Mouse (Mus musculus): Measurements from ENCODE around the gene Rab3il1. TPM values are rescaled to one million over a fixed set of nuclear protein-coding genes. Genes with fewer than 3 reads are reported as not detected.
A peak's percentile ranks its signal among the peaks of the same experiment; 100 is the strongest.

The Rab3il1 gene
- polyA plus RNA-seq, 1 experiment, result 13.6 TPM

GRCm38 (mm10) chr19:9982151-9982851 is 19.2 kb upstream of the Rab3il1 start:
- Histone ChIP-seq H3K4me3 (ENCODE audit: insufficient read depth, low read length) (peak overlapping the region; percentile 92), H3K4me1 (ENCODE audit: control insufficient read depth, insufficient read depth, low read length) (peaks cover 9% of the 10 kb centered on the region), H3K27ac (ENCODE audit: insufficient read depth, low read length) (peak overlapping the region; percentile 97)
- no peak for TF ChIP-seq CTCF (IDR thresholded peaks at IDR 0.05; ENCODE audit: extremely low read depth, insufficient read depth, low read length)
- TF ChIP-seq POLR2A (IDR thresholded peaks at IDR 0.05; ENCODE audit: extremely low read depth, insufficient read depth, low read length), result peak; percentile 97

GRCm38 (mm10) chr19:9982852-9983542 is 18.5 kb upstream of the Rab3il1 start:
- H3K4me3 ChIP-seq (ENCODE audit: insufficient read depth, low read length), result peak overlapping the region; percentile 92
- peaks cover 9% of the 10 kb centered on the region for H3K4me1 ChIP-seq (ENCODE audit: control insufficient read depth, insufficient read depth, low read length)
- peak overlapping the region; percentile 97 for H3K27ac ChIP-seq (ENCODE audit: insufficient read depth, low read length)
- no peak for TF ChIP-seq CTCF (IDR thresholded peaks at IDR 0.05; ENCODE audit: extremely low read depth, insufficient read depth, low read length)

GRCm38 (mm10) chr19:9984111-9985055 is 17.1 kb upstream of the Rab3il1 start:
- H3K27ac ChIP-seq (ENCODE audit: insufficient read depth, low read length), result no peak overlapping the region
- peak overlapping the region; percentile 92 for H3K4me3 ChIP-seq (ENCODE audit: insufficient read depth, low read length)
- TF ChIP-seq CTCF (IDR thresholded peaks at IDR 0.05; ENCODE audit: extremely low read depth, insufficient read depth, low read length) (no peak), POLR2A (IDR thresholded peaks at IDR 0.05; ENCODE audit: extremely low read depth, insufficient read depth, low read length) (no peak)
- H3K4me1 ChIP-seq (ENCODE audit: control insufficient read depth, insufficient read depth, low read length), result peaks cover 6% of the 10 kb centered on the region

DNA sequence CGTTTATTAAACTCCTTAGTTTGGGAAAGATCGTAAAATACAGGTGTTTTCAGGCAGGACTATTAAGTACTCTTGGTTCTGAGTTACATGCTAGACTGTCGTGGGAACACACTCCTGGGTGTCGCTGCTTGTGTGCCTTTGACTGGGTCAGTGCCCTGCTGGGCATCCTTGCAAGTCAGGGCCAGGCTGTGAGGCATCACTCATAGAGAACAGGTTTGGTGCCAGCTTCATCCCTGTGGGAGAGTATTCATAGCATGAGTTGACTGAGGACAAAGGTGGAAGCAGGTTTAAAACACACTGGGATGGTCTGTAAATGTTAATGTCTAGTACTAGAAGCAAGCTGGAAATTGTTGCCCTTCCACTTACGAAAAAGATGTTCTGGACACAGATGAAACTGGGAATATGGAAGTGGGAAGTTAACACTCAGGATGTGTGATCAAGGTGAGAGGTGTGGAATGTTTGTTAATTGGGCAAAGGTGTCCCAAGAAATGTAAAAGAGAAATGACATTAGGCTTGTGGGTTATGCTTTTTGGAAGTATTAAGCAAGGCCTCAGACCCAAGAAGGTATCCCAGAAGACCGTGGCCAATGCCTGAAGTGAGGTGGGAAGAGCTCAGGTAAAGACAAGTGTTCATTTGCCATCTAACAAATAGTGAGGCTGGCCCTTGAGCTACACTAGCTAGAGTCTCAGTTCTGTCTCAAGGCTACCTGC is 16.1 kb upstream of the Rab3il1 start:
- Histone ChIP-seq H3K4me3 (ENCODE audit: insufficient read depth, low read length) (peak overlapping the region; percentile 92; the same call in 1 of the 2 replicates), H3K4me1 (ENCODE audit: control insufficient read depth, insufficient read depth, low read length) (peaks cover 6% of the 10 kb centered on the region), H3K27ac (ENCODE audit: insufficient read depth, low read length) (no peak overlapping the region)
- TF ChIP-seq CTCF (IDR thresholded peaks at IDR 0.05; ENCODE audit: extremely low read depth, insufficient read depth, low read length), result no peak
- TF ChIP-seq POLR2A (IDR thresholded peaks at IDR 0.05; ENCODE audit: extremely low read depth, insufficient read depth, low read length), result peak; percentile 28; the same call in 1 of the 2 replicates

DNA sequence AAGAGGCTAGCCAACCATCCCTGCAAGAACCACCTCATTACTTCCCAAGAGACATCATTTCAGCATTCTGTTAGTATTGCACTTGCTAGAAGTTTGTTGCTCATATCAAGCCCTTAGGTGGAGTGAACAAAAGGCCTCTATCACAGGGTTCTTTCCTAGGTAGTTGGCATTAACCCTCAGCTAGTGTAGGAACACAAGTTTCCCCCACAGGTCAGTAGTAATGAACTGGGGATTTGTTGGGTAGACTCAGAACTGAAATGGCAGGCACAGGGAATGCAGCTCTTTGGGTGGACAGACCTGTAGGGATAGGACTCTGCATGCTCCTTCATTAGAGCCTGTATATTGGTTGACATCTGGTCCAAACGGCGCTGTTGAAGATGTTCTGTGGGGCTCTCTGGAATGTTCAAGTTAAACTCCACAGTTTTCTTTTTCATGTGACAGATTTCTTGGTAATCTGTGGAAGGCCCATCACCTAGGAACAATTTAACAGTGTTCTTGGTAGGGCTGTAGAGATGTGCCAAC is 15.5 kb upstream of the Rab3il1 start:
- H3K4me1 ChIP-seq (ENCODE audit: control insufficient read depth, insufficient read depth, low read length), result peaks cover 6% of the 10 kb centered on the region
- no peak overlapping the region for H3K27ac ChIP-seq (ENCODE audit: insufficient read depth, low read length)
- no peak for TF ChIP-seq POLR2A (IDR thresholded peaks at IDR 0.05; ENCODE audit: extremely low read depth, insufficient read depth, low read length)
- TF ChIP-seq CTCF (IDR thresholded peaks at IDR 0.05; ENCODE audit: extremely low read depth, insufficient read depth, low read length), result no peak
- H3K4me3 ChIP-seq (ENCODE audit: insufficient read depth, low read length), result no peak overlapping the region

DNA sequence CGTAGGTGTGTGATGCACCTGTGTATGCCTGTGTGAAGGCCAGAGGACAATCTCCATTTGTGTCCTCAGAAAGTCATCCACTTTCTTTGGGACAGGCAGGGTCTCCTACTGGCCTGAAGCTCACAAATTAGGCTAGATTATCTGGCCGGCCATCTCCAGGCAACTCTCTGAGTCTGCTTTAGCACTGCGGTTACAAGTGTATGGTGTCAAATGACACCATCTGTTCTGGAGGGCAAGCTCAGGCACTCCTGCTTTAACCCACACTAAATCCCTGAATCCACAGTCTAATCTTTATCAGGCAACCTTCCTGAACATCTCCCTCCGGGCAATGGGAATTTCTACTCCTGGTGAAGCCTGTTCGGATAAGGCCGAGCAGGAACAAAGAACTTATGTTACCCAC is 14.3 kb upstream of the Rab3il1 start:
- no peak overlapping the region for H3K27ac ChIP-seq (ENCODE audit: insufficient read depth, low read length)
- peaks cover 4% of the 10 kb centered on the region for H3K4me1 ChIP-seq (ENCODE audit: control insufficient read depth, insufficient read depth, low read length)
- no peak overlapping the region for H3K4me3 ChIP-seq (ENCODE audit: insufficient read depth, low read length)
- TF ChIP-seq CTCF (IDR thresholded peaks at IDR 0.05; ENCODE audit: extremely low read depth, insufficient read depth, low read length) (no peak), POLR2A (IDR thresholded peaks at IDR 0.05; ENCODE audit: extremely low read depth, insufficient read depth, low read length) (no peak)

GRCm38 (mm10) chr19:9987593-9987992 is 13.9 kb upstream of the Rab3il1 start:
- TF ChIP-seq CTCF (IDR thresholded peaks at IDR 0.05; ENCODE audit: extremely low read depth, insufficient read depth, low read length) (no peak), POLR2A (IDR thresholded peaks at IDR 0.05; ENCODE audit: extremely low read depth, insufficient read depth, low read length) (no peak)
- no peak overlapping the region for H3K4me3 ChIP-seq (ENCODE audit: insufficient read depth, low read length)
- peaks cover 4% of the 10 kb centered on the region for H3K4me1 ChIP-seq (ENCODE audit: control insufficient read depth, insufficient read depth, low read length)
- H3K27ac ChIP-seq (ENCODE audit: insufficient read depth, low read length), result no peak overlapping the region

GRCm38 (mm10) chr19:9989171-9989883 is 12.1 kb upstream of the Rab3il1 start:
- H3K4me1 ChIP-seq (ENCODE audit: control insufficient read depth, insufficient read depth, low read length), result peaks cover 2% of the 10 kb centered on the region
- H3K27ac ChIP-seq (ENCODE audit: insufficient read depth, low read length), result no peak overlapping the region
- no peak overlapping the region for H3K4me3 ChIP-seq (ENCODE audit: insufficient read depth, low read length)
- TF ChIP-seq CTCF (IDR thresholded peaks at IDR 0.05; ENCODE audit: extremely low read depth, insufficient read depth, low read length) (peak; percentile 71), POLR2A (IDR thresholded peaks at IDR 0.05; ENCODE audit: extremely low read depth, insufficient read depth, low read length) (no peak)
